Mouse (Mus musculus) ES-Bruce4 (cell line): ENCODE results near the gene Fbxo39.

ENCODE experiments used
- CTCF ChIP-seq: IDR thresholded peaks from one replicate; pipeline ENCODE4 v1.8.1; 2011; ENCODE audit warnings: low read depth, low read length
- EP300 ChIP-seq: IDR thresholded peaks from 2 replicates; pipeline ENCODE4 v1.6.1; 2011; ENCODE audit warnings: low read depth, low read length; ENCODE audit not compliant: insufficient read depth
- POLR2A ChIP-seq: IDR thresholded peaks from one replicate; pipeline ENCODE4 v1.8.1; 2011; ENCODE audit warnings: low read length; ENCODE audit not compliant: insufficient read depth

GRCm38 (mm10) chr11:72286651-72287050, 27.6 kb upstream of the Fbxo39 start:
- TF ChIP-seq EP300 = no peak
- TF ChIP-seq CTCF = no peak
- no peak for TF ChIP-seq POLR2A
